Mouse (Mus musculus) kidney, adult 11 months (tissue): ENCODE results near the gene Parp8.
"Not testable (repeated sequence)": the region's sequence is repeated elsewhere in the genome, so short reads cannot be mapped to it uniquely, and the experiment has no call there.

Source experiments
- DNase-seq: peaks from one replicate; pipeline ENCODE4 v3.0.0; 2022

Parp8 gene

DNA sequence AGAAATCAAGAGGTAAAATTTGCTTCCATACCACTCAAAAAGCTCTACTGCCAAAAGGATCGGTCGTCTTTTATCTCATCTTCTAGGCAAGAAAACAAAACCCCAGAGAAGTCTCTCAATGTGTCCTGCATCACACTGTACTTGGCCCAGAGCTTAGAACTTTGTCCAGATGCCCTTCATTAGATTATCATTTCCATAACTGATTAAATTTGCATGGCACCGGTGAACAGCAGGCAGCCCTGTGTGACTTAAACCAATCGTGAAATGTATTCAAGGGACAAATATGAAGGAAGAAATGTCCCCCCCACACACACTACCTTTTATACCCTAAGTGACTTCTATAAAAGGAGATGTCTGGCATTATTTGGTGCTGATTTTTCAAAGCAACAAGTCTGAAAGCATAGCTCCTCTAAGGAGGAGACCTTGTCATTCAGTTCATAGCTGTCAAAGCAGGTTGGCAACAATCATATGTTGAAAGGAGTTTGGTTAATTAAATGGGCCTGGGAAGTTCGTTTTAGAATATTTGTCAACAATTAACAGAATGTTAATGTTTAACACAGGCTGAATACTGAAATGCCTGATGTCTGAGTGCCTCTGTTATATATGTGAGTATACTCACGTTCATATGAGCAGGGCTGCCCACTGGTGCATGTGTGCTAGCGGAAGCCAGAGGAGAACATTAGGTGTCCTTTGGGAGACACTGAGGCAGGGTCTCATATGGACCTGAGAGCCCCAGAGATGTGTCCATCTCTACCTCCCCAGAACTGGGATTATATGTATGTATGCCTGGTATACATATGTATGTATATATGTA lies 66.4 kb downstream of the Parp8 start:
- DNase-seq = peak; percentile 52

DNA sequence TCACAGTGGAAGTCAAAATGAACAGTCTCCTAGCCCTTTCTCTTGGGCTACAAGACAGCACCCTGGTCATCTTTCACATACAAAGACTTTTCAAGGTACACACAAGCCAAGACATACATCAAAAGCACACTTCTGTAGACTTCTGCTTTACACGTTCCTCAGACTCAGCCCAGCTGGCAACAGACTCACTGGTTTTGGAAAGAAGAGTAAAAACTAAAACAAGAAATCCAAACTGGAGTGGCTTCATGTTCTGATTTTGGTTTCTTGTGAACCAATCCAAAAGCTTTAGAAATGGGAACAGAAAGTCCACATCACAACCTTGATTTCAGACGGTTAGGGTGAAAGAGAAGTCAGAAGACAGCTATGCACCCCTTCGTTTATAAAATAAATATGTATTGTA lies 67.8 kb downstream of the Parp8 start:
- DNase-seq = no peak

DNA sequence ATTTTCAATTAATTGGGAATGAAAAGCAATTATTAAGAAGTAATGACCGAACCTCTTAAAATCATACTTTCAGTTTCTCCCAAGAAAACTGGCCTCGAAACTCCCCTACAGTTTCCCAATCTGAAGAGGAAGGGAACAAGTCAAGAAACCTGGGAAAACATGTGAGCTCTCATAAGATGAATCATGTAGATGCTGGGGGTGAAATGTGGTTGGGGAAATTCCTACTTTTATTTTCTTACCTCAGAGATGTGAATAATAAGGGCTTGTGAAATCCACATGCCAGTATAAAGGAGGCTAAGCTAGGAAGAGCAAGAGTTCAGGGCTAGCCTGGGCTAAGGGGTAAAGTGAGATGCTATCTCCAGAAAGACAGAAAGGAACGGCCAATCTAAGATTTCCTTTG lies 74.0 kb downstream of the Parp8 start:
- DNase-seq = no peak

DNA sequence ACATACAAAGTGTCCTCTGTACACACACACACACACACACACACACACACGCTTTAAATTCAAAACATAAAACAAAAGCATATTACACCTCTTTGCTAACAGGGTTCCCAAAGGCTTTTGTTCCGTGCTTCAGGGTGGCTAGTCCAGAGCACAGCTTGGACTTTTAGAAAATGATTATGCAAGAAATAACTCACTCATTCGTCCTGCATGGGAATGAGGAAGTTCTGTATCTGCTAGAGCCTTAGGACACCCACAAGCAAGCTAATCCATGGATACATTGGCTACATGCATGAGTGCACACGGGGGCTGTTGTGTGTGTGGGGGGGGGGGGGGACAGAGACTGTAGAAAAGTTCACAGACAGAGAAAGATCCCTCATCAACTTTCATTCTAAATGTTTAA lies 75.8 kb downstream of the Parp8 start:
- peak; percentile 26 for DNase-seq

DNA sequence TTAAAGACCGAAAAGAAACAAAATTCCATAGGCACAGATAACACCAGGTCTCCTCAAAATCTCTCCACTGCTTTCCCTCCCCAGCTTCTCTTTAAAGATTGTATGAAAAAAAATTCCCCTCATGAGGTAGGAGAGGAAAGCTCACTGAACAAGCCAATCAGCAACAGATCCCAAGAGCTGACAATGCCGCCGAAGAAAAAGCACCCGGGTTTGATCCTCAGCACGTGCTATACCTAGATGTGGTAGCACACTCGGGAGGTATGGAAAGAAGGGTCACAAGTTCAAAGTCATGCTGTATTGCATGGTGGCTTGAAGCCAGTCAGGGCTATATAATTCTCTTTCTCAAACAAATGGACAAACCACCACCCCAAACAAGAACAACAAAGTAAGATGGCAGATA lies 76.3 kb downstream of the Parp8 start:
- no peak for DNase-seq

DNA sequence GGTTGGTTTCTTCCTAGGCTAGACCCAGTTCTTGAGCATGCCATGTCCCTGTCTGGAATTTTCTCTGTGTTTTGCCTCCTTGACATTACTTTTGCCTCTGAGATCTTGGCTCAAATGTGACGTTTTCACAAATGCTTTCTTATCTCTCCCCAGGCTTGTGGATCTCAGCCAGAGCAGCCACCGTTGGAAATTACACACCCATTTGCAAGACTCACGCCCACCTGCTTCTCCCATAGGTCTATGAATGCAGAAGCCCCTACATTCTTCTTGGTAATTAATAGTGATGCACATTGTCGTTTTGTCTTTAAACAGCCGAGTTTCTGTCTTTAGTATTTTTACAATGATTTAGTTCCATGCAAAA lies 77.1 kb downstream of the Parp8 start:
- DNase-seq = no peak

DNA sequence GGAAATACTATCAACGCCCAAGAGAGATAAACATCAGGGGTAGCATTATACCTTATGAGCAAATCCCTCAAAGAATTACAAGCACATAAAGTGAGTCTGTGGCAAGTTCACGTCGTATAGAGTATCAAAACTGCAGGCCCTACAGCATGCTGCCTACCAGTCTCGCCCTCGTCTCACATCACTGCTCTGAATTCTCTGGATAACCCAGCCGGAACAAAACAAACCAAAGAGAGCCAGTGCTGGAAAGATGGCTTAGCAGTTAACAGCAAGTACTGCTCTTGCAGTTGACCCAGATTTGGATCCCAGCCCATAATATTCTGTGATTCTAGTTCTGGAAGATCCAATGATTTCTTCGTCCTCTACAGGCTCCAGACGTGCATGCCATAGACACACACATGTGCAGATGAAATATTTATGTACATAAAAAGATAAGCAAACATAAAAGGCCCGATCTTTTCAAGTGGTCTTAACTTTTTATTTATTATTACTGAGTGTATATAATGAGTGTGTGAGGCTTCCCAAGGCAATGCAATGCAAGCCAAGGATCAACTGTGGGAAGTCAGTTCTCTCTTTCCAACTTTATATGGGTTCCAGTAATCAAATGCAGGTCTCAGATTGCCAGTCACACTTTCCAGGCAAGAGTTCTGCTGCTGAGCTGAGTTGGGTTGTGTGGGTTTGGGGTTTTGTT lies 77.6 kb downstream of the Parp8 start:
- DNase-seq = peak; percentile 87

DNA sequence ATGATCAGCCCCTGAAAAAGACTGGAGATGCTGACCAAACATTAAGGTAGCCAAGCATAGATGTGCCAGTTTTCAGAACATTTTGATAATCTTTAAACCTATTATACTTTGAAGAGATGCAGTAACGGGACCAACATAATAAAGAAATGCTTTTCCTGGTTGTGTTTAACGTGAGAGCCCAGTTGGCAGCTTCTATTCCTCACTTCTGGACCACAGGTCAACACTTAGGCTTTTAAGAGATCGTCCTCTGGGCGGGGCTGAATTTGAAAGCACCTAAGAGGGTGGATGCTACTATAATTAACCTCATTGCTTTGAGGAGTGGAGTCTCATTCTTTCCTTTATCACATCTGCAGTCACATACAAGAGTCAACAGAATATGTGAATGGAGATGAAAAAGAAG lies 78.8 kb downstream of the Parp8 start:
- DNase-seq = peak; percentile 28

DNA sequence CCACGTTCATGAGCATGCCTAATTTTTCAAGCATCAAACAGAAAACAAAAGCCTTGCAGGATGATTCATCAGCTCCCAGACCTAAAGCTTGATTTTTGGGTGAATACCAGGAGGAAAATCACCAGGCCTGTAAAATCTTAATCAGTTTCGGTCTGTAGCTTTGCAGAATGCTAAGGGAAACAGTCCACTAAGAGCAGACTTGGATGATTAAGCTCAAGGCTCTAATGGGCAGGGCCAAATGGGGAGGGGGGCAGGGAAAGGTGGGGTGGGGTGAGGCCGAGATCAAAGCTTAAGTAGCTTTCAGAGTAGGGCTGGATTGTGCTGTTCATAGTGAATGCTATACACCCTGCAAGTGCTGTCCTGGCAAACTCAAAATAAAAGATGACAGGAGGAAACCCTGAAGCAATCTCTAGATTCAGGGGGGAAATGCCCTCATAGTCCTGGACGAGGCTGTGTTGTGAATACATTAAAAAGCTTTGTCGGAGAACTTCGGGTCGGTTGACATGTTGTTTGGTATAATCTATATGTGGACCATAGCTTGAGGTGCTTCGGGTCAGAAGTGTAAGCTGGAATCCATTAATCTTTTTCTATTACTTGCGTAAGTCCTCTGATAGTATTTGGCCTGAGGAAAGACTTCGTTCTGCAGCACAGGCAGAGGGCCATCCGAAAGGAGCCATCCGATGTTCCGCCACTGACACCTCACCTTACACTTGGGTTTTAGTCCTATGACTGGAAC lies 83.9 kb downstream of the Parp8 start:
- DNase-seq = no peak

DNA sequence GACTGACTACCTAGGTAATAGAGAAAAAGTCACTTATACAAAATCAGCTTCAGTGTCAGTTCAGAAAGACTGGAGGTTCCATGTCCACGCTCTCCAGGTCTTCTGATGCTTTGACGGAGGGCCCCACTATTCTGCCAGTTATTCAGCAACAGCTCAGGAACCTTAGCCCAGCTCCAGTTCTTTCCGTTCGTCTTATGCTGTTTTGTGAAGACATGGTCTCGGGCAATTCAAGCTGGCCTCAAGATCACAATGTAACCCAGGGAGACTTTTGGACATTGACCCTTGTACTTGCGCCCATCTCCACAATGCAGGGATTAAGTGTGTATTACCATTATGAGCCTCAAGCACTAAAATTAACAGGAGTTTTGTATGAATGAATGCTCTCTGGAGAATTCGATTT lies 84.6 kb downstream of the Parp8 start:
- peak; percentile 61 for DNase-seq

DNA sequence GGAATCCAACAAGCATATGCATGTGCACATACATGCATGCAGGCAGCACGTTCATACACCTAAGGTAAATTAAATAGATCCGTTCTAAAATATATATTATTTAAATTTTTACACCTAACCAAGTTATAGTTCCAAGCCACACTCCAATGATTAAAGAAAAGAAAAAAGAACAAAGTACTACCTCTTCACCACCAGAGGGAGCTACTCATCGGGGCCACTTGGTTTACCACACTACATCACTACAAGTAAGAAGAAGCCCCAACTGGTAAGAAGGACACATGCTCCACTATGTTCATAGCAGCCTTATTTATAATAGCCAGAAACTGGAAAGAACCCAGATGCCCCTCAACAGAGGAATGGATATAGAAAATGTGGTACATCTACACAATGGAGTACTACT lies 88.3 kb downstream of the Parp8 start:
- not testable (repeated sequence) for DNase-seq

DNA sequence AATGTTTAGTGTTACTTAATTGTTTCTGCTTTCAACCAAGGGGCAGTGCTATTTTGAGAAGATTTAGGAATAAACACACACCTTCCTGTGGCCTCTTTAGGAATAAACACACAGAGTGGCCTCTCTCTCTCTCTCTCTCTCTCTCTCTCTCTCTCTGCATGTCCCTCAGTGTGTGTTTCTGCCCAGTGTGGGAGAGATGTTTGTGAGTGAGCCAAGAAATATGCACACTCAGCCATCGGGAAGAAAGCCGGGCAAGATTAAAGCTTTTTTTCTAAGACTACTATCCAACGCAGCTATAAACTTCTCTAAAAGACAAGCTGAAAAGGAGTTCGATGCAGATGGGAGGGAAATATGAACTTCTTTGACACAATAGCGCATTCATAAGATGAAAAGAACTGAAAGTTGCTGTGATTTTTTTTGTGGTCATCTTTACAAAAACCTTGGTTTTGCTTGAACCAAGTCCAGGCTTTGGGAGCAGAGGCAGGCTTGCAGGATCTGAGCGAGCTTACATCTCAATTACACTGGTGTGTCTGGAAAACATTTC lies 107.9 kb downstream of the Parp8 start:
- DNase-seq = no peak

DNA sequence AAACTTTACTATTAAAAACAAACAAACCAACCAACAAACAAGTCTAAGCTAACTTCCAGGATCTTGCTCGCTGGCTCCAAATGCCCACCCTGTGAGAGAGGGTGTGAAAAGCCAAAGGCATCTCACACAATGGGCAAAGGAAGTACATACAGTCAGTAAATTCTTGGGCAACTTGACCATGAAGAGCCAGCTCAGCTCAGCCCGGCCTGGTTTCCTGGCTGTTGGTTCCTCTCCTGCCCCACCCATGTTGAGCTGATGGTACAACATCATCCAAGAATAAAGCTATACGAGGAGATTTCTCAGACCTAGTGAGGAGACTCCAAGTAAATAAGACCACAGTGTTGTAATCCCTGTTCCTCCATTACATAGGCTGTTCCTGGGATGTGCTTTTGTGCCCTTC lies 117.1 kb downstream of the Parp8 start:
- no peak for DNase-seq

DNA sequence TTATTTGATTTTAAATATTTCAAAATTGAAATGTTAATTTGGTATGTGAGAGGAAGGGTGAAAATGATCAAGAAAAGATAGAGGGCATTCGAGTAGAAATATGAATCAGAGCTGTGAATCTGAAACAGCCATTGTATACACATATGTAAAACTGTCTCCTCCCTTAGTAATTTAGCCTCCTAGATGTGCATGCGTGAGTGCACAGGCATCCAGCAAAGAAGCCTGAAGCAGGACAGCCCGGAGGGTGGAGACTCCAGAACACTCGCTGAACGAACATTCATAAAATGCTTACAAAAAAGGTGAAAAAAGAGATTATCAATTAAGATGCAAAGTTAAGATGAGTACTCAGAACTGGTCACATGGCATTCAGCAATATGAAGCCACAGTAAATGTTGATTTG lies 121.9 kb downstream of the Parp8 start:
- no peak for DNase-seq

DNA sequence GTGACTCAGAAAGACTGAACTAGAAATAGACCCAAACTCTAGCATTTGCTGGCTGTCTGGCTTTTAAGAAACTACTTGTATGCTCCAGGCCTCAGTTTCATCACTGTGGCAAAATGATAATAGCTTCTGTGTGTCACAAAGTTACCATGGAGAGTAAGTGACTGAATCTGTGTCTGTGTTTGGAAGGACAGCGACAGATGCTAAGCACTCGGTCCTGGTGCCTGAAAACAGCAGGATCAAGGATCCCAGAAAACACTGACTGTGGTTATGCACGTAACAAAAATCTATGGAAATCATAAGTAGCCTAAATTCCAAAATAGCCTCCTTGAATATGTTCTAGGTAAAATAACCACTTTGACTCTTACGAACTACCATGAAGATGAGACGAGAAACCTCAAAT lies 126.9 kb downstream of the Parp8 start:
- no peak for DNase-seq

DNA sequence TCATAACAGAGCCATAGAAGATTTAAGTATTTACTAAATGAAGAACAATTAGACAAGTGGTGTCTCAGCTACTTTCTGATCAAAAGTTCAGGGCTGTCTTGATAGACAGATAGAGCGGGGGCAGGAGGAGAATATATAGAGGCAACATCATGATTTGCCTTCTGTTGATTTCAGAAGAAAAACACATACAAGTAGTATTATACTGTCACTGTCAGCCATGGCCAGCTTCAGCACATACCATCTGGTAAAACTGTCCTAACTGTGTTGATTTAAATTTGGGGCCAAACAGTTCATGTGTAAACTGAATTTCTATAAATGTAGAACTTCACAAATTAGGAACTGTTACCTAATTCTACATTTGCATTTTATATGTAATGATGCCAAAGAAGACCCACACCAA lies 127.6 kb downstream of the Parp8 start:
- DNase-seq = no peak

DNA sequence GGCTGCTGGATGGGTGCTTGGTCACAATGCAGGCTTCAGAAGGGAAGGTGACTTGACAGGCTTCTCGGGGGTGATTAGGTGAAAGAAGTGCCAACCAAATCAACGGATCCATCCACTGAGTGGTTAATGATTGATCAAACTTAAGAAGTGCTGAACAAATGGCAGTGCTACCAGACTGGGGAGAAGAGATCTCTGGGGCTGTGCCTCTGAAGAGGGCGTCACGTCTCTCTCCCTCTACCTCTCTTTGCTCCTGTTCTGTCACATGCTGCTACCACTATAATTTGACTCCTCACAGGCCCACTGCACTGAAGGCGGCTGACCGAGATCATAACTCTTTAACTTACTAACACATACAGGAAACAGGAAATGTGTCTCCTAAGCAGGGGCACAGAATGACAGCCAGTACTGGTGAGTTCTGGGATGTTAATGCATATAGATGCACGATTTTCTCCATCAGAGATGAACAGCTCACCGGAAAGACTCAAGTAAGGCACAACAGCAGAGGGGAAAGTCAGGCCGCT lies 140.9 kb downstream of the Parp8 start:
- DNase-seq = no peak

DNA sequence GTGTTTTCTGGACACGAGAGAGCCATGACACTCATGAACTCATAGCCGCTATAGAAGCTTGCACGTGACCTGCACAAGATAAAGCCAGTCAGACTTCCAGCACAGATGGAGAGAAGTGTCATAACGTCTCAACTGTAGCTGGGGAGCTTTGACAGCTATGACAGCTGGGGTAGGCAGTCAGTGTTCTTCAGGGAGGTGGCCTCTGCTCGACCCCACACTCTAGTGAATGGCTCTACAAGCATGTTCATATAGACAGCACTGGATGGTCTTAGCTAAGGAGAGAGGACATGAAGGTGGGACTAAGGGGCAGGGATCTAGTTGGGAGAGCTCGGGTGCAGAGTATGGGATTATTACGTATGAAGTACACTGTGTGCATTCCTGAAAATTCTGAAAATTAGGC lies 143.1 kb downstream of the Parp8 start:
- DNase-seq = no peak

DNA sequence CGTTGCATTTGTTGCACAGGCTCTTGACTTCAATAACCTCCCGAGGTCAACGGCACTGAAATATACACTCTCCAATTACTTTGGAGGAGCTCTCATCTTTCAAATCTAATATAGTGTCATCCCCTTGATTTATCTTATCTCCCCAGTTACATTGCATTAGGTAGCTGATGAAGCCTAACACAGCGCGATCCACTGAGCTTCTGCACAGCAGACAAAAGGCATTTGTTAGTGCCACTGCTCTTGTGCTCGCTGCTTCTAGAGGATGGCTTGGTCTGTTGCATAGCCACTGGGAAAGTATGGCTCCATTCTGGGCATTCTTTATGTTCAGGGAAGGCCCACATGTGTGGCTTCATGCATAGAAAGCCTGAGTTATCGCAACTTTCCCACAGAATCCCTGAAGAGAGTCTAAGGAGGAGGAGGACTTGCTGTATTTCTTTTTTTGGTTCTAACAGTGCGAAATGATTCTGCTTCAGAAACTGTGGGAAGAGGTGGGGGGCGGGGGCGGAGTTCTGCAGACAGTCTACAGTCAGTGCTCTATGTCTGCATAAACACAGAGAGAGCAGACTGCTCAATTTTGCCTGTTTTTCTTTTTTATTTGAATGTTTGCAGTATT lies 145.7 kb downstream of the Parp8 start:
- DNase-seq = no peak

DNA sequence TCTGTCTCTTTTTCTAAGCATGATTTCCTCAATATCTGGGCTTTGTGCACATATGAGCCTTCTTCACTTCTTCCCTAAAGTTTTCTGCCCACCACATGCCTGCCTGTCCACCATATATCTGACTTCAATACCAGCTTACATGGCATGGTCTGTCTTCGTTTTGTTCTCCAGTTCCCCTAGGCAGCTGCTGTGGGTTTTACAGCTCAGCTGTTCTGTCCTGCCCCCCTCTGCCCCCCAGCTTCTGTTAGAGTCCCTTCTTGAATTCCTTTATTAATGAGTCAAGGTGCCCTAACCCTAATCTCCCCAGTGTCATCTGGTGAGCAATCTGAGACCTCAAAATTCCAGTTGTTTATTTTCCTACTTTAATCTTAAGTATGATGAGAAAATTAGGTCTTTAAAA lies 155.1 kb downstream of the Parp8 start:
- no peak for DNase-seq

DNA sequence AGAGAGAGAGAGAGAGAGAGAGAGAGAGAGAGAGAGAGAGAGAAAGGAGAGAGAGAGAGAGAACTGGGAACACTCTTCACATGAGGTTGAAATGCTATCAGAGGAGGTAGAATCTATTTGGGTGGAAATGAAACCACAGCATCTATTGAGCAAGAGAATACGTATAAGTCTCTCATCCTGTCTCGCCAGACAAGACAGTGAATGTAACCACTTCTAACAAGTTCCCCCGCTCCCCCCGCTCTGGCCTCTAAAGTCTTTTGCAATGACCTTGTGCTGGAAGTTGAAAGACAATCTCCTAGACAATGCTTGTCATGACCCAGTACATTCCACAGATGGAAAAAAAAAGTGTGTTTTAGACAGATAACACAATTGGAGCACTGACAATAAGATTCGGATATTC lies 181.4 kb downstream of the Parp8 start:
- no peak for DNase-seq

DNA sequence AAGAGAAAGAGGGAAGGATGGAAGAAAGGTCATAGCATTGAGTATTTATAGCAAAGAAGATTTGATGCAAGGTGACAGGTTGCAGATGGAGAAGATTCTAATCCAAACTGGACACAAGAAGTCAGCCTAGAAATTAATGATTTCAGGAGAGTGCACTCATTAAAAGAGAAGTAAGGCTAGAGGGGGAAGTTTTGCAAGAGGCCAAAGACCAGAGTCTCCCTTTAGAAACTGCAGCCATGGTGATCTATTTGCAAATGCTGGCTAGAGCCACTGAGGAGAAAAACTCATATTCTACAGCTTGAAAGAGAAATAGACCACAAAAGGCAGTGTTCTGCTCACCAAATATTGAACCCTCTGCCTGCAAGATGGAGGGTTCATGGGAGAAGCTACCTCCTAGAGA lies 194.4 kb downstream of the Parp8 start:
- DNase-seq = no peak

DNA sequence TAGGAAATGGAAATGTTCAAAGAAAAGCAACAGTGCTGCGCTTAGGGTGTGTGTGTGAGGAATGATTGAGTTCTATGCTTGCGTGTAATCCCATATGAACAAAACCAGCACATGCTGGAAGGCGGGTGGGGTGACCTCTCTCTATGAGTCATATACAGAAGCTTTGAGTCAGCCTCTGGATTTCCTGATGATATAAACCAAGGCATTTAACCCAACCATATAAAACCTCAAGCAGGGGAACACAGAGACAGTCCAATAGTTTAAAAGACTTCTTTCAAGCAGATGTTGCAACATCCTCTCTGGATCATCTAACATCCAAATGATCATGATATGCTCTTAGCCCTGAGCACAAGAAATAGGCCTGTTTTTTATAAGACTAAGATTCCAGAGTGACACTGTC lies 196.3 kb downstream of the Parp8 start:
- DNase-seq = no peak
